Mouse (Mus musculus) cerebellum, postnatal 4 days (tissue): ENCODE measurements around the gene Dram1.

Experiments
- DNase-seq, 2 experiments: peaks; one replicate each; pipeline ENCODE4 v3.0.0; 2022; ENCODE audit warnings: low spot score in 2 of 2, mixed read lengths in 1 of 2

Dram1 gene

DNA sequence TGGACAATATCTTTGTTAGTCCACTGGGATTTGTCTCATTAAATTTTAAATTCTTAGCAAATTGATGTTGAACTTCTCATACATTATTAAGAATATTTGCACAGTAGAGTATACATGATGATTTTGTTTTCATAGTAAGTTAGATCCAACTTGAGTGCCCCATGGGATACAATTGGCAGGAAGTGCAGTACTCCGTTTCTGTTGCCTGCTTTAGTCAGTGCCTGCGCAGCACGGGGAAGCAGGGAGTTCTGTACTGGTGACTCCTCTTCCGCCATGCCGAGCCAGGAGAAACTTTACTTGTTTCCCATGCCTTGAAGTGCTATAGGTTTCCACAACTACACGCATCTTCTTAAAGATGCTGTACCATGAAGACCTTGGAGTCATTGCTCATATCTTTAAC, 83.8 kb downstream of the Dram1 start:
- DNase-seq = no peak

DNA sequence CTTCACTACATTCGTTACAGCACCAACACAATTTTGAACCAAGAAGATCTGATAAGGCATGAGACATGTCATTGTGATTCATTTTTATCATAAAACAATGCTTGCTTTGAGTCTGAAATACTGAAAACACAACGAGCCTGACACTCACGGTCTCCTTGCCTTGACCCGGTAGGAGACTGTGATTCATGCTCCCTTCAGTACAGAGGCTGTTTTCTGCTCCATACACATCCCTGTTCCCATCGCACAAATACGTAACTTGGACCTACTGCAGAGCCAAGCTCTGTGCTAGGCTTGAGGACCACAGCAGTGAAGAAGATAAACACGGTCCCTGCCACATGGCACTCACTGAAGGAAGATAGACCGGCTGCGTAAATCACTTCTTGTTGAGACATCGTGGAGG, 90.8 kb downstream of the Dram1 start:
- no peak for DNase-seq

DNA sequence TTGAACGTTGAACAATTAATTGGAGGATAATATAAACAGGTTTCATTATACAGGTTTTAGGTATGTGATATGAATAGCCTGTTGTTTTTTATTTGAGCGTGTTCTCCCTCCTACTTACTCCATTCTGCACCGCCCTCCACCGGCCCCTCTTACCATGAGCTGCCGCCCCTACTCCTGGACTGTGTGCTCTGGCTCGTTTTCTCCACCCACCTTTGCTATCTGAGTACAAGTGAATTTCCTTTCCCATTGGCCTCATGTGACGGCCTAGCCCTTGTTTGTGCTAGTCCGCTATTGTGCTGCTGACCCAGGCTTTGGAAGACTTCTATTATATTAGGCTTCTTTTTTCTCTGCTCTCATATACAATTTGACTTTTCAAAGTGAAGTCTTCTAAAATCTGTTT, 91.6 kb downstream of the Dram1 start:
- no peak for DNase-seq

- no peak for DNase-seq
Measured at GRCm38 (mm10) chr10:88284343-88284990, 94.4 kb downstream of the Dram1 start.

DNA sequence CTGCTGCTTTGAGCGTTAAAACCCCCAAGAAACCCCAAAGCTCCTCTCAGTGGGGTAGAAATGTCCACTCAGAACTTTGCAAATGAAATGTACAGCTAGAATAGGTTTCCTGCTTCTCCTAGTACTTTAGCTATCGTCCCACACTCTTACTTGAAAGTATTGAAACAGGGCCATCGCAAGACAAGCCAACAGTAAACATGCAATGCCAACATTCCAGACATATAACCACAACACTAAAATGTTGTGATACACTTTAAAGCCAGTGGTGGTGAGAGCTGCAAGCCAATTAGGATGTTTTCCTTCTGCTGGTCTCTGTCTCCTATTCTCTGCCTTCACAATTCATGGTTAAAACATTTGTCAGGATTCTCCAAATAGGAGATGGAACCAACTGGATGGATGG, 97.2 kb downstream of the Dram1 start:
- no peak for DNase-seq

DNA sequence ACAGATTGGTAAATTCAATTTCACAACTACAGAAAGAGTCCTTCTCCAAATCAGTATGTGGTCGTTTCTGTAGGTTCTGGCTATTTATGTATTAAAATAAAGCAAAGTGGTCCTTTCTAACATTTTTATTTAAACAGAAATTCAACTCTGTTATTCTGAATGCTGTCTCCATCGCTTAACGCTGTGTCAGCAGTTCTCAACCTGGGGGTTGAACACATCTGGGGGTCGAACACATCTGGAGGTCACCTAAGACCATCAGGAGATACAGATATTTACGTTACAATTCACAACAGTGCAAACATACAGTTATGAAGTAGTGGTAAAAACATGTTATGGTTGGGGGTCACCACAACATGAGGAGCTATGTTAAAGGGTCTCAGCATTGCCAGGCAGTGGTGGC, 104.8 kb downstream of the Dram1 start:
- DNase-seq = no peak
